Mouse (Mus musculus) MEL (cell line): Measurements from ENCODE around the gene Spin2e. TPM values are rescaled to one million over a fixed set of nuclear protein-coding genes. Genes with fewer than 3 reads are reported as not detected.
"Not testable (repeated sequence)": the region's sequence is repeated elsewhere in the genome, so short reads cannot be mapped to it uniquely, and the experiment has no call there.

ENCODE experiments used
- DNase-seq: peaks from one replicate; pipeline ENCODE4 v3.0.0; 2011; ENCODE audit warnings: low read depth, low spot score
- H3K27ac ChIP-seq: 2 replicates; pipeline ENCODE4 v1.5.1; 2012; ENCODE audit warnings: low read depth, mild to moderate bottlenecking, control low read depth, low read length, moderate library complexity; ENCODE audit not compliant: control insufficient read depth
- H3K27me3 ChIP-seq, 2 experiments: fragments of 150-350 bp in 1 of 2; sonication (generic) in 1 of 2; 2 replicates each; pipeline ENCODE4 v1.6.1; 2012; ENCODE audit warnings: low read length in 2 of 2, mild to moderate bottlenecking in 2 of 2, improper control_type of control experiment in 1 of 2, moderate library complexity in 1 of 2; ENCODE audit not compliant: insufficient read depth in 2 of 2, control insufficient read depth in 1 of 2
- H3K36me3 ChIP-seq, 2 experiments: 2 replicates each; pipeline ENCODE4 v1.6.1; 2012 to 2014; ENCODE audit warnings: low read length in 2 of 2, improper control_type of control experiment in 1 of 2, inconsistent platforms in 1 of 2, mild to moderate bottlenecking in 1 of 2; ENCODE audit not compliant: insufficient read depth in 2 of 2, control insufficient read depth in 1 of 2
- H3K4me1 ChIP-seq, 2 experiments: fragments of 150-350 bp in 1 of 2; sonication (generic) in 1 of 2; 2 replicates each; pipeline ENCODE4 v1.6.1; 2012; ENCODE audit warnings: low read length in 2 of 2, improper control_type of control experiment in 1 of 2, mild to moderate bottlenecking in 1 of 2; ENCODE audit not compliant: insufficient read depth in 2 of 2, control insufficient read depth in 1 of 2
- H3K4me3 ChIP-seq, 2 experiments: fragments of 150-350 bp in 1 of 2; sonication (generic) in 1 of 2; 2 replicates each; pipeline ENCODE4 v1.5.1; 2012; ENCODE audit warnings: low read depth in 2 of 2, low read length in 2 of 2, mild to moderate bottlenecking in 2 of 2, moderate library complexity in 2 of 2, control low read depth in 1 of 2, improper control_type of control experiment in 1 of 2; ENCODE audit not compliant: control insufficient read depth in 1 of 2, insufficient read depth in 1 of 2
- H3K79me2 ChIP-seq: 2 replicates; pipeline ENCODE4 v1.6.1; 2012; ENCODE audit warnings: mild to moderate bottlenecking, low read length, moderate library complexity; ENCODE audit not compliant: control insufficient read depth, poor library complexity, insufficient read depth
- H3K9ac ChIP-seq: 2 replicates; pipeline ENCODE4 v1.6.1; 2012; ENCODE audit warnings: low read depth, mild to moderate bottlenecking, control low read depth, low read length, moderate library complexity; ENCODE audit not compliant: control insufficient read depth, poor library complexity, severe bottlenecking
- H3K9me3 ChIP-seq: fragments of 150-350 bp; sonication (generic); replicated peaks from 2 replicates; pipeline ENCODE4 v1.6.1; 2012; ENCODE audit warnings: mild to moderate bottlenecking, low read length, improper control_type of control experiment, moderate library complexity; ENCODE audit not compliant: insufficient read depth
- polyA plus RNA-seq, 2 experiments: library from polyadenylated mRNA; stranded (reverse) in 1 of 2; unstranded in 1 of 2; fragments of >175 nt in 1 of 2; fragments of >200 nt in 1 of 2; gene quantifications; 2 replicates each; pipeline versions ENCODE4 v1.2.1 to v1.2.4; 2012; ENCODE audit warnings: low replicate concordance in 2 of 2, low read depth in 1 of 2; ENCODE audit not compliant: insufficient read length in 2 of 2, insufficient read depth in 1 of 2, missing spikeins in 1 of 2
- total RNA-seq: library from RNA; depleted of rRNA; stranded (reverse); fragments of 300-350 nt; gene quantifications from 2 replicates; pipeline ENCODE4 v1.2.3, GENCODE M21; 2012; rRNA removed

Gene Spin2e
- total RNA-seq (not detected in 2 replicates), polyA plus RNA-seq (not detected)

DNA sequence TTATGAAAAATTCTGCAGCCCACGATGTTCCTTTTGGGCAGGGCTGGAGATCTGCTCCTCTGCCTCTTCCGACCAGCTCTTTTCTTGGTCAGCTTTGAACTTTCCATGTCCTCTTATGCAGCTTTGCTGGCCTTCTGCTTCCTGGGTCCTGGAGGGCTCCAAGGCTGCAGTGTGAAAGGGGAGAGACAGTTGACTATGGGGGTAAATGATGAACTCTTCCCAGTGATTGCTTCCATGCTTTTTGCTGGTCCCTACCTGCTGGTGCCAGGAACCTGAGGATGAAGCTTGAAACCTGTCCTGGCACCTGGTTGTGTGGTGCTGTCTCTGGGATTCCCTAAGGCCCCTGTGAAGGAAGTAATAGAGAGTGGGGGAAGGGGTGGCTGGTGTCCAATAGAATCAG, at the start of gene Spin2e:
Gene Spin2e (minus strand): TSS at position 101 of the 400 bp plus-strand sequence.
- not testable (repeated sequence) for H3K36me3 ChIP-seq, H3K27me3 ChIP-seq, H3K9me3 ChIP-seq, H3K4me3 ChIP-seq, H3K4me1 ChIP-seq, H3K79me2 ChIP-seq, DNase-seq, H3K27ac ChIP-seq, H3K9ac ChIP-seq

- not testable (repeated sequence) for H3K4me3 ChIP-seq, DNase-seq, H3K36me3 ChIP-seq, H3K9me3 ChIP-seq, H3K27ac ChIP-seq, H3K79me2 ChIP-seq, H3K9ac ChIP-seq, H3K4me1 ChIP-seq, H3K27me3 ChIP-seq
These were observed 44.5 kb downstream of the Spin2e start, which contains the start of gene Gm21883 for GRCm38 (mm10) chrX:31574183-31574582. Gm21883 (minus strand) TSS chrX:31574283.

Other genes with a start within 250 kb of the Spin2e start
- gene Btbd35f19, start 235.0 kb downstream of the Spin2e start, total RNA-seq, result not detected in 2 replicates
- gene Btbd35f19, start 235.0 kb downstream of the Spin2e start, polyA plus RNA-seq, result not detected
- gene Gm21883, start 44.6 kb downstream of the Spin2e start, total RNA-seq, result not detected in 2 replicates
- gene Gm21883, start 44.6 kb downstream of the Spin2e start, polyA plus RNA-seq, result not detected
- gene Btbd35f25, start 98.2 kb upstream of the Spin2e start, total RNA-seq, result not detected in 2 replicates
- not detected for gene Btbd35f25, start 98.2 kb upstream of the Spin2e start, polyA plus RNA-seq